Mouse (Mus musculus): ENCODE results near the gene Thsd4.

The Thsd4 gene

DNA sequence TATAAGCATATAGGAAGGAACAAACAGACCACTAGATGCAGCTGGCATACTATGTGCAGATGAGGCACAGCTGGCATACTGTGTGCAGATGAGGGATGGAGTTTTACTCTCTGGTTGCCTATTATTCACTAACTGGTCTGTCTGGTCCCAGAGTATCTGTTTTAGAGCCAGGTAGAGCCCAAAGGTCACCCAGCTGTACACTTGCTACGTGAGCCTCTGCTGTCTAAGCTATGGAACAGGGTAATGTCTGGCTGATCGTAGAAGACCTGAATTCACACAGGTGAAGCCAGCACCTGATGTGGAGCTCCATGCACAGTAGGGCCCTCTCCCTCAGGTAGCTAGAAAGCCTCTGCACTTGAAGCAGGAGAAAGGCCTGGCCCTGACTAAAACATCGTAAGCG, 5.5 kb downstream of the Thsd4 start:
- no peak for DNase-seq

DNA sequence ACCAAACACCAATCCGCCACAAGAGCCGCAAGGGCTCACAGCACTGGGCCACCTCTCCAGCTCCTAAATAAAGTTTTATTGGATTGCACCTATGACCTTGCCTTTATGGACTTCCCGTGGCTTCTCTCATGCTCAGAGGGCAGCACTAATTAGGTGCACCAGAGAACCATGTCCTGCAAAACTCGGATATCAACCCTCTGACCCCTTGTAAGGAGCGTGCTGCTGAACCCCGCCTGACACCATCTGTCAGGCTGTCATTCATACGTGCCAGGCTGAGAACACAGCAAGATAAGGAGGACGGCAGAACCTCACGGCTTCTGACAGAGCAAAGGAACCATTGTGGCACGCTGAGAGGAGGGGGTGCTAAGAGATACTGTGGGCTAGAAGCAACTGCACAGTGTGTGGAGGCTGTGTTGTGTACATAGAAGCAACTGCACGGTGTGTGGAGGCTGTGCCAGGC, 8.5 kb downstream of the Thsd4 start:
- no peak for DNase-seq

DNA sequence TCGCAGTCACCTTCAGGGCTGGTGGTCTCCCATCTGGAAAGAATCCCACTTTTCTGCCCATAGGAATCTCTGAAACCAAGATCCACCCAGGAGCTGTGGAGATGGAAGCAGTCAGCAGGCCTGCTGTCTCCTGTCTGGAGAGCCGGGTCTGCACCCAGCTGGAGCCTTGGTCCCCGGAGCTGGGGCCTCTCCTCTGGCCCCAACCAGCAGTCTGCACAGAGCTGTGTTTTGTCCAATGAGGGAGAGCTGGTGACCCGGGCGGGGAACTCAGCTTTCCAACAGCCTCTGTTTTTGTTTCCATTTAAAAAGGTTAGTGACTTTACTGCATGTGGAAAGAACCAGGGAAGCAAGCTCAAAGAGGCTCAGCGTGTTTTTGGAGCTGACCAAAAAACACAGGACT, 11.0 kb downstream of the Thsd4 start:
- DNase-seq = no peak

DNA sequence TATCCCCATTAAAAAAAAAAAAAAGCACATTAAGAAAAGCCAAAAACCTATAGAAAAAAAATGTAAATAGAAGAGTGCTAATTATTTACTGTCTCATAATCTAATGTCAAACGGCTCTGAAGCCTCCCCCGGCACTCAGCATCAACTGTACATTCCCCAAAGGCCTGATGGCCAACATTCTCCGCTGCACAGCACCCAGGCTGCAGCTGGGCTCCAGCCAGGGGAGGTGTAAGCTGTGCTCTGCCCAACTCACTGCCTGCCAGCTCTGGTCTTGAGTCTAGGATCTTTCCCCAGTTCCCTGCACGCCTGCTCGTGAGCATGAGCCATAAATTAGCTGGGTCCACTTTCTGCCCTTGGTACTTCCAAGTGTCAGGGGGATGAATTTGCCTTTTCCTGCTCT, 15.7 kb downstream of the Thsd4 start:
- DNase-seq = no peak

DNA sequence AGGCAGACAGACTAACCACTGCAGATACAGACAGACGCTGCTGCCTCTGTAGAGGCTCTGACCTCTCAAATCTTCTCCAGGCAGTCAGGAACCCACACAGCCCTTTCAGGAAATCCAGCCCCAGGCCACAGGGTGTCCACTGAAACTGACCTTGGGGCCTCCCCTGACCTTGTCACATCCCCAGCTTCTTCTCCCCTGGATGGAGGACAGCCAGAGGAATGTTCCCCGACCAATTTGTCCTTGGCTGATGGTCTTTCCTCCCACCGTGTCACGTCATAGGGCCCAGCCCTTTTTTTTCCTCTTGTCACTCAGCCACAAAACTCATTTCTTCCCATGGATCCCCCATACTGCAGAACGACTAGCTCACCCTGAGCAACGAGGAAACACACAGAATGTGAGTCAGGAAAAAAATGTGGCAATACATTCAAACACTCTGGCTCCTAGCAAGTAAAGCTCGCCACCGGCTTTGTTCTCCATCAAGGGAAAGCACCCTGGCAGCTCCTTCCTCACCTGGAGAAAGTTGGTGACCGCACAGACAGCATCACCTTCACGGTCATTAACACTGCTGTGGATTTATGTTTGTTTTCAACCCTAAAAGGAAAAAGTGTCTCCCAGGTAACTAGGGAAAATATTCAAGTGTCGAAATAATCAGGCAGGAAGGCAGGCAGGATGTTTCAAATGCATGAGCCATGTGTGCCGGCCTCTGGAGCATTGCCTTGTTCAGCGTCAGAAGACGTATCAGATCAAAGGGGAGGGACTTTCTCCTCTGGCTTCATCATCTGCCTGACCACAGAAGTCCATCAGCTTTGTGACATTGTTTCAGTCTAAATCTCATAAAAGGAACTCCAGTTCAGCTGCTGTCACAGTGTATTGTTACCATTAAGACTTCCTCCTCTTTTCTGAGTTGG, 17.2 kb downstream of the Thsd4 start:
- no peak for DNase-seq

DNA sequence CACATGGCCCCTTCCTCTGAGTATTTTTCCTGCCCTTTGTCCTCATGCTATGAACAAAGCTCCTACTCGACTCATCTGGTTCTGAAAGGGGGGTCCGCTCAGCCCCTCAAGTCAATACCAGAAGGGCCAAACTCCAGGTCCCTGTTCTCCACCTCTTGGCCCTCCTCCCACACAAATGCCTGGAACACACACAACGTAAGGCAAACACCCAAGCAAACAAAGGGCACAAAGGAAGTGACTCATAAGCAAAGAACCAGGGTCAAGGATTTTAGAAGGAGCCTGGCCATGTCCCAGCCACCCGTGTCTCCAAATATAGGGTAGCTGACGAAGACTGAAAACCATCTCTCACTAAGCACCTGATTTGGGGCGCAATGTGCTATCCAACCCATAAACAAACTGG, 19.6 kb downstream of the Thsd4 start:
- DNase-seq = no peak

DNA sequence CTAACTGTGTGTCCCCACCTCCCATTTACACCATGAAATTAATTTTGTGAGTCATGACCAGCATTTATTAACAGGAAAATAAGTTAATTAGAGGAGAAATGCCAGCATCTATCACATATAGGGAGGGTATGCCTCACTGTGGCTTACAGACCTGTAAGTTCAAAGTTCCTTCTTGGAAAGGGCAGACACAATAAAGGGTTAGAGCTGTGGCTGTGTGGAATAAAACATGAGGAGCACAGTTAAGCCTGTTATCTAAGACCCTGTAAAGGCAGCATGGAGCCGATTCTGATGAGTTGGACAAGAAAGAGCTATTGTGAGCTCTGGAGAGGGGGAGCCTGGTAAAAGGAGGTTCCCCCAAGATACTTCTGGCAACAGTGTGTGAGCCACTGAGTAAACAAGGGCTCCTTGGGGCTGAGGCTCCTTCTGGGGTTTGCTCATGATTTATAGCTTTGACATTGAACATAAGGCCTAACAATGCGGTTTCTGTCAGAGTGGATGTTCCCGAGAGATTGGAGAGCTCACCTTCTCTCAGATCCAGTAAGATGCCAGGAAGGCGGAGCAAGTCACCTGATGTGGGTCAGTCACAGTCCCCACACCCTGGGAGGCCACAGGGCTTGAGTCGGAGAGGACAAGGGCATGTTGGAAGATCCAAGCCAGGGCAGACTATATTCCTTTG, 20.2 kb downstream of the Thsd4 start:
- no peak for DNase-seq

DNA sequence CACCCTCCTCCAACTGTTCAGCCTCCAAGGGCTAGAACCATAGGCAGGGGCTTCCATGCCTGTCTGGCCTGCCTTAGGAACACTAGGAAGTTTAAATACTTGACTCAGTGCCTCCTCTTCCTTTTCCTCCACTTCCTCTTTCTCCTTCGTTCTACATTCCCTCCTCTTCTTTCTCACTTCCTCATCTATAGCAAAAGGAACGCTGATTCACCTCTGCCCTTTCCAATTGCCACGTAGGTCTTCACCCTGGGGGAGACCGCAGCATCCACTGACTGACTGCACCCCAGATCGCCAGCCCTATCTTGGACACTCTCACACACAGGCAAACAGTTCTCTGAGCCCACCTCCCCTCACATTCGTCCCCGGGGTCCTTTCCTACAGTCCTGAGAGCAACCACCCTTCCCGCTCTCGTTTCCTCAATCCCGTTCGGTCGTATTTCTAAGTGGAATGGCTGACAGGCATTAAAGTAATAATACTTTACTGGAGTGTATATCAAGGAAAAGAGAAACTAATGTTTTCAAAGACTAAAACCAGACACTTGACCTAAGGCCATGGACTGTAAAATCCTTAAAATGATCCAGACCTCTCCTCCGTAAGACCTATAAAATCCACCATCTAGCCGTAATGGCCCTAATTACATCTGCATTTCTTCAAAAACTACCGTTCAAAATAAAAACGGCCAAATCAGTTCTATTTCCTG, 29.4 kb downstream of the Thsd4 start:
- DNase-seq = no peak

DNA sequence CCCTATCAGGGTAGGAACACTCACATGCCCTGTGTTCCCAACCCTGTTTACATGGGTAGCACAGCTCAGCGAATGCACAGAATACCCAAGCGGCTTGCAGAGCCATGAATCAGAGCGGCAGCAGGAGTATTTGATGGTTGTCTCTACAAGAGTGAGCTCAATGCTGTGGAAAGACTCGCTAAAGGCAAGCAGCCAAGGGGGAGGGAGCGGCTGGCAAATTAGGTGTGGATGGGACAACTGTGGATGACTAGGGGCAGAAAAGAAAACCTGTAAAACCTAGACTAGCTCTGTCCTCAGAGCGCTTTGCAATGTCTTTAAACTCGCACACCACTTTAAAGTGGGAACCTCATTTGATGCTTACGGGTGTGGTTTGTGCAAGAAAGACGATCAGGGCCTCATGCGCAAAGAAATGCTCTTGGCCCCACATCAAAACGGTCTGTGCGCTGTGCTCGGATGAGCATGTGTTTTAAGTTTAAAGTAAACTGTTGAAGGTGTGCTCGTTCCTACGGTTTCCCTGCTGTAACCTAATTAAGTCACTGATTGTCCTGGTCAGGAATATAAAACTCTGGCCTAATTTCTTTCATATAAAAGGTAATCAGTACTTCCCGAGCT, 30.3 kb downstream of the Thsd4 start:
- no peak for DNase-seq

DNA sequence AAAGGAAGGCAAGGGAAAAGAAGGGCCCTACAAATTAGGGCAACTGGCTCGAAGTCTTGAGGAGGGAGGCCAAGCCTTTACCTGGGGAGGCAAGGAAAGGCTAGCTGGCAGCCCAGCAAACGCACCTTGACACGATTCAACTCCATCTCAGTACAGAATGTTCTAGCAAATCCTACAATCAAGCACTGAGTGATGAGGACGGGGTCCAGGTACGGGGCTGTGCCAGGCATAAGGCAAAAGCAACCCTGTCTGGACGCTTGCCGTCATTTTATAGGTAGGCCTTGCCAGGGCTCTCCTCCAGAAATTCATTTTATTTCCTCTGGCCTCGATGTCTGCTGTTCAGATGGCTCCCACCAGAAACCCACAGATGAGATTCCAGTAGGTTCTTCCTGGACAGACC, 30.8 kb downstream of the Thsd4 start:
- no peak for DNase-seq

DNA sequence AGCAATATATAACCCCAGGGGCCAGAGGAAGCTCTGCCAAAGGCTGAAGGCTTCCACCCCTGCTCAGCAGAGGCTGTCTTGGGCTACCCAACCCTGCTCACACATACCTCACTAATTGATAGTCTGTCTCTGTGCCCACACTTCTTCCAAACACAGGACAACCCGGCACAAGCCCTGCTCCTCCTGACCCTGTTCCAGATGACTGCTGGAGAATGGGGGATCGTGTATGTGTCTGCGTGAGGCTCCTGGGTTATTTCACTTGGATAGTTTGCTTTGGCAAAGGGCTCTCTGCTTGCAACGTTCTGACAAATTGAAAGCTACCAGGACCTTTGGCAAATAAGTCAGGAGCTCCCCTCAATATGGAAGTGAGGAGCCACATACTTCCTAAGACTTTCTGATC, 33.0 kb downstream of the Thsd4 start:
- no peak for DNase-seq

DNA sequence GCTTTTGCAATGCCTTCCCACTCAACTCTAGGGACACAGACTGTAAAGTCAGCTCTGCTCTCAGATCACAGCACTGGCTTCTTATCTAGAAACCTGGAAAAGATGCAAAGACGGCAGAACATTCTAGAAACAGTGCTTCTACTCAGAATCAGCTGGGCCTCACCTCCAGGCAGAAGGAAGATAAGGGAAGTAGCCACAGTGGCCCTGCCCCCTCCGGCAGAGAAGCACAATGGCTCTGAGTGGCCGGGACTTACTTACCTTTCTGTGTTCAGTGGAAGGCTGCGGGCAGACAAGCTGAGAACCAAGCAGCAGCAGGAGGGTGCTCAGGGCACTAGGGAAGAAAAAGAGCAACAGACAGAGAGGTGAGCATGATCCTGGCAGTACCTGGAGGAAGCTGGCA, 39.7 kb downstream of the Thsd4 start:
- no peak for DNase-seq

DNA sequence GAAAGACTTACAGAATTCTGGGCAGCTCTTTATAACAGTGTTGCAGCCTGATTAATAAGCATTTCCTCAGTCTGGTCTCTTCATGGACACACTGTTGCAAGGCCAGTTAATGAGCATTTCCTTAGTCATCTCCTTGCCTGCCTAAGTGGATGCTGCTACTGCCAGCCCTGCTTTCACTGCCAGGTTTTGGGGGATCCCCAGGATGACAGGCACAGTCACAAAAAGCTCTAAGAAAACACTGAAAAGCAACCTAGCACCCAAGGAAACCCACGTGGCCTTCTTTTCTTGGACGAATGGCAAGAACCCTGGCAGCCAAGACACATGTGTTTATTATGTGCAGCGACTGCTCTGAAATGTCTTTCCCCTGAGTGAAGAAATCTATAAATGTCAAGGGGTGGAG, 41.8 kb downstream of the Thsd4 start:
- peak; percentile 42 for DNase-seq

DNA sequence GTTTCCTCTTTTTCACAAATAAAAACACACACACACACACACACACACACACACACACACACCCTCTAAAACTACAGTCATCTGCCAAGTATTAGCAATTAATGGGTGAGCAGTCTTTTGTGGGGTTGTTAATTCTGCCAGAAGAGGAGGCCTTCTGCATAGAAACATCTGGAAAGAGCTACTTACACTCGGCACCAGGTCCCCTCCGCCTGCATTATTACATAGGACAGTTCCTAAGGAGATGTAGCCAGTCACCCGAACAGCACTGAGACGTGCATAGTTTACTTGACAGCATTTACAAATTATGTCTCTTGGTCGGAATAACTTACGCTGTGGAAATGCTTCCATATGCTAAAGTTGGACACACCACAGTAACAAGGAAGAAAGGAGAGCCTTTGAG, 43.0 kb downstream of the Thsd4 start:
- DNase-seq = no peak

DNA sequence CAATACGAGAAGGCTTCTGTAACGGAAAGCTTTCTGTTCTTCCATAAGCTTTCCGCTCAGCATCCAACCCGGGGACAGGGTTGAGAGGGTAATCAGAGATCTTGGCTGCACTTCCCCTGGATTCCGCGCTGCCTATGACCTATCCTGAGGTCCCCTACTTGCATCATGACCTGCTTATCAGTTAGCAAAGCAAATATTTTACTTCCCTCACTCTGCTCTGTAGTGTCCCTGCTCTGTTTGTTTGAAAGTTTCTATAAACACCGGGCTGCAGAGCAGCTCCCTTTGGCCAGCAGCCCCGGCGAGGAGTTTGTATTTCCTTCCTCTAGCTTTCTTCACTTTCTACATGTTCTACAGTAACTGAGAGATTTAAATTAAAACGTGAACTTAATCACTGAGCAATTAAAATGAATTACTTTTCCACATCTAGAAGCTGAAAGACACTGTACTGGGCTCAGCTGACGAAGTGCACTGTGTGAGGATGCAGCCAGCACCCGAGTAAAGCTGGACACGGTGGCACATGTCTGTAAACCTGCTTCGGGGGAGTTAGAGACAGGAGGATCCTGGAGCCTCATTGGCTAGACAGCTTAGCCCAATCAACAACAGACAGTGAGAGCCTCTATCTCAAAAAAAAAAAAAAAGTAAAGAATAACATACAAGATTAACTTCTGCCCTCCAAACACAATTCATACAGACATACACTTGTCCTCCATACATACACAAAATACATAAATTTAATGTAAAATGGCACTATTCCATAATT, 43.7 kb downstream of the Thsd4 start:
- DNase-seq = no peak

DNA sequence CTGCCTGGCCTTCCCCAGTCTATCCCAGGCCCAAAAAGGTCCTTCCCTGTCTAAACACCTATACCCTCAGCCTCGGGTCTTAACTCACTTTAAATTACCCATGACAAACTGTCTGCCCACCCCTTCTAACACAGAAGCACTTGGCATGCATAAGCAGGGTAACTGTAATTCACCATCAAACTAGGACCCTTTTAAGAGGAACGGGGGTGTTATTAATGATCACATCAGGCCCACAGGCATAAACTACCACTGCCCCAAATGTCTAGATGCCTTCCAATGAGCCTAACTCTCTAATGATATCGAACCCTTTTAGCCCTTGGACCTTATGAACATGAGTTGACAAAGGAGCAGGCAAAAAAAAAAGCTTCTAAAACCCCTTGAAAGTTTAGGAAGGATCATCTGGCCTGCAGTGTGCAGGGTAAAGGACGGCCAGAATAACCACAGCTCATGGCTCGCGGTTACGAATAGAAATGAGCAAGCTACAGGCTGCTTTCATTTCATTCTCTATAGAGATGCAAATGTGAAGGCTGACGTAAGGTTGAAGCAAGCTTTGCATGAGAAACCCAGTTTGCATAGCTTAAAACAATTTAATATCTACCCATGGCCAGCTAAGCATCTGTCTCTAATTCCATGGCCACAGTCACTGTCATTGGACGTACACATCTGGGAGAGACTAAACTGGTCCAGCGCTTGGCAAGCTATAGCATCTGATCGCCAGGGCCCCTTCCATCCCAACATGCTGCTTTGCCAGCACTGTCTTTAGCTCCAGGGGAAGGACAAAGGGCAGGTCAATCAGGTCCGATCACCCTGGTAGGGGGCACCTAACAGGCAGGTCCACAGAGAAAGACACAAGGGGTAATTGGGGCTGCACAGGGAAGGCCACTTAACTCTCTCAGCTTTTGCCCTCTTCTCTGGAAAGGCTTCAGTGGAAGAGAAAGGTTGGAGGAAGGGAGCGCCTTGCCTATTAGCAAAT, 61.5 kb downstream of the Thsd4 start:
- no peak for DNase-seq

DNA sequence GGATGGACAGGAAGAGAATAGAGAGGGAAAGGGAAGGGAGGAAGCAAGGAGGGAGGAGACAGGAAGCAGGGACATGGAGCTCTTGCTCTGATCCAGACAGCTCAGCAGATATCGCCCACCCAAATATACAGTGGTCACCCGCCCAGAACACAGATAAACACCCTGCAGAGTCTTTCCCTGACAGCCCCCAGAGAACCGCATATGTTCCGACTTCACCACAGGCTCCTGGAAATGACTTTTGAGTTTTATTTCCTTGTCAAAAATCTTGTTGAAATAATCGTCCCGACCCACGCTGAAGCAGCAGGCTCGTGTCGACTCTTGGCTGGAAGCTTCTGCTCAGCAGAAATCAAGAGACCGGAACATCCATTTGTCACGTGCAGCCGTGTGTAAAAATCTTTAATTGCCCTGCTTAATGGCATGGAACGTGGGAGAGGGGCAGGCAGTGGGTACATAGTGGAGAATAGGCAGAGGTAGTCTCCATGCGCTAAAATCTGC, 63.3 kb downstream of the Thsd4 start:
- no peak for DNase-seq

DNA sequence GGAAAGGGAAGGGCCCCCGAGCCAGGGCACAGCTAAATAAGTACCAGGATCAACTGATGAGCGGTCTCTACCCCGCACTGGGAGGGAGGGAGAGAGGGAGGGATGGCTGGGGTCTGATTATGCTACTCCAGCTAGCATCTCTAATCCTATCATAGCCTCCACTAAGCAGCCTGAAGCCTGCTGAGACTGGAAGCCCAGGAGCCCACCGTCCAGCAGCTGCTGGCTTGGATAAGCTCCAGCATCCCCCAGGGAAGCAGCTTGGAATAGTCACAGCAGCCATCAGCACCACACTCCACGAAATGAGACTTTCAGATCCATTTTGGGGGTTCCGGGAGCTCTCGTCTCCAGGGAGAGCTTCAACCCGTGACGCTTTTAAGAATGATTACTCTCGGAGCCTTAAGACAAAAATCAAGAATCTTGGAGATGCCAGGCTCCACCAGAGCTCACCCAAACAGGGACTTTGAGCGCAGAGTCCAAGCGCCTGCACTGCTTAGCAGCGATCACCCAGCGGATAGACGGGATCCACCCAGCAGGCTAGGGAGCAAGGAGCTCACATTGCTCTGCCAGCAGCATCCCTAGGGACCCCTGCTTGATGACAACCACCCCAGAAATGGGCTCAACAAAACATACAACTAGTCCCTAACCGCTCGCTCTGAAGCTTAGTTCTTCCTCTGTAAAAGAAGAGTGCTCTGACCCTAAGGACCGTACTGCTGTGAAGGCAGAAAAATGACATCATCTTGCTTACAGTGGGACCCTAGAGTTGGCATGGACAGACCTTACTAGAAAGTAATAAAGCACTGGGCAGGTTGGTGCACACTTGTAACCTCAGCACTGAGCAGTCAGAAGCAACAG, 64.3 kb downstream of the Thsd4 start:
- DNase-seq = no peak

DNA sequence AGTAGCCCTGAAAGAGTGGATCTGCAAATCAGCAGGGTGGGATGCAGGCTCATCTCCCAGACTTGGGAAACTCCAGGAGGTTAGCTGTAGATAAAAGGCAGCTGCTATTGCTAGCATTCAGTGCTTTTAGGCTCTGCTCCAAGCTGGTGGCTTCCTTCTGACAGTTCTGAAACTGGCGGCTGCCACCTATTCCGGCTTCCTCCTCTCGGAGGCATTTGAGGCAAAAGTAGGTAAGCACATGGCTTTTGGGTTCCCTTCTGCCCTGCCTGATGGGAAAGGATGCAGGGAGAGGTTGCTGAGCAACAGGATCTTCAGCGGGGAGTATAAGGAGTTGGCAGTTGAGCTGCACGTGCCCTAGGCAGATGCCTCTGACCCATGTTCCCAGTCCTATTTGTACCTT, 65.2 kb downstream of the Thsd4 start:
- peak; percentile 37 for DNase-seq

DNA sequence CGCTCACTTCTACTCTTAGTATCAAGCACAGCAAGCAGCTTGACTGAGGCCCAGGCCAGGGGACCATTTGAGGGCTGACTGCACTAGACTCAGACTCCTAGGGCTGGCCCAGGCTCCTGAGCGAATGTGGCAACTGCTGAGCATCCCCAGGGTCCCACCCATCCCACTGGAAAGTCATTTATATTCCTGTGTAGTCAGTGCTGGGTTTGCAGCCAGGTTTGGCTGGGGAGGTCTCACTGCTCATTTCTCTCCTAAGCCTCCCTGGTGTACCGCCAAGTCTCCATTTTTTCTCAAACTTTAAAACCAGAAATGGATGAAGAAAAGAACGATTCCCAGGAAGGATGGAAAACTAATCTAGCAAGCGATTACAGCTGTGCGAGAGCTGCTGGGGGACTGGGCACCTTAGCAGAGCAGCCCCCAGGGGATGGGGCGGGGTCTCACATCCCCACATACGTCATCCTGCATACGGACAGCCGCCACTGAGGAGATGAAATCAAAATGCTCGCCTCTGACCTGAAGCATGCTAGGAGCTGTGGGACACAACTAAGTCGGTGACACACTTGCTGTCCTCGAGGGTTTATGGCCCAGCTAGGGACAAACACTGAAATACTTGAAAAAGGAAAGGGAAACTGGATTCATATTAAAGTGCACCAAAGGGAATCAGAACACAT, 67.3 kb downstream of the Thsd4 start:
- no peak for DNase-seq
